Mouse (Mus musculus) limb, embryonic 14.5 days (tissue): ENCODE measurements around the gene Rbm33. TPM values are rescaled to one million over a fixed set of nuclear protein-coding genes. Genes with fewer than 3 reads are reported as not detected.

Experiments
- ATAC-seq: fragments of 200-750 bp; cut with Nextera tagmentation; 2 replicates; pipeline ENCODE4 v1.8.0; 2017; ENCODE audit warnings: low read depth, moderate number of reproducible peaks, moderate TSS enrichment; ENCODE audit not compliant: low FRiP score
- DNase-seq: peaks from one replicate; pipeline ENCODE4 v3.0.0-alpha.2; 2015; ENCODE audit warnings: low spot score
- H3K27ac ChIP-seq: fragments of 300-500 bp; sonication (generic); replicated peaks from 2 replicates; pipeline ENCODE4 v1.5.1; 2014; ENCODE audit warnings: low read depth, mild to moderate bottlenecking, low read length, moderate library complexity, mixed read lengths
- H3K27me3 ChIP-seq: fragments of 300-500 bp; sonication (generic); 2 replicates; pipeline ENCODE4 v1.6.1; 2014; ENCODE audit warnings: low read length, mixed read lengths; ENCODE audit not compliant: control insufficient read depth, insufficient read depth
- H3K36me3 ChIP-seq: fragments of 300-500 bp; sonication (generic); 2 replicates; pipeline ENCODE4 v1.6.1; 2014; ENCODE audit warnings: mild to moderate bottlenecking, low read length, moderate library complexity, mixed read lengths; ENCODE audit not compliant: control insufficient read depth, insufficient read depth
- H3K4me1 ChIP-seq: fragments of 300-500 bp; sonication (generic); 2 replicates; pipeline ENCODE4 v1.6.1; 2014; ENCODE audit warnings: antibody characterized with exemption, low read length, mixed read lengths; ENCODE audit not compliant: control insufficient read depth, insufficient read depth
- H3K4me2 ChIP-seq: fragments of 300-500 bp; sonication (generic); replicated peaks from 2 replicates; pipeline ENCODE4 v1.6.1; 2014; ENCODE audit warnings: low read depth, mild to moderate bottlenecking, low read length, moderate library complexity; ENCODE audit not compliant: severe bottlenecking
- H3K4me3 ChIP-seq: fragments of 300-500 bp; sonication (generic); replicated peaks from 2 replicates; pipeline ENCODE4 v1.5.1; 2014; ENCODE audit warnings: low read length
- H3K9ac ChIP-seq: fragments of 300-500 bp; sonication (generic); 2 replicates; pipeline ENCODE4 v1.6.1; 2014; ENCODE audit warnings: mild to moderate bottlenecking, low read depth, low read length, moderate library complexity; ENCODE audit not compliant: severe bottlenecking
- H3K9me3 ChIP-seq: fragments of 300-500 bp; sonication (generic); 2 replicates; pipeline ENCODE4 v1.6.1; 2016; ENCODE audit warnings: low read length; ENCODE audit not compliant: control insufficient read depth
- POLR2A ChIP-seq: fragments of 200-500 bp; IDR thresholded peaks from 2 replicates; pipeline ENCODE4 v1.8.0; 2012; ENCODE audit warnings: inconsistent platforms, mild to moderate bottlenecking, moderate library complexity, borderline replicate concordance; ENCODE audit not compliant: insufficient read depth, insufficient read length; ENCODE audit errors: extremely low read depth
- WGBS: fragments of 180-500 bp; shearing (Covaris S2); extraction: QIAGEN DNeasy Blood & Tissue Kit; methylation state at CpG from one replicate; pipeline ENCODE4 v1.1.7; 2014; 5-methylcytosine and 5-hydroxymethylcytosine counted together
- polyA plus RNA-seq, 2 experiments: library from polyadenylated mRNA; depleted of rRNA in 1 of 2; stranded (reverse) in 1 of 2; unstranded in 1 of 2; fragments of >200 nt; fragmentation: Nextera tagmentation in 1 of 2; extraction: Ambion mirVana in 1 of 2; gene quantifications; 2 replicates each; pipeline versions ENCODE4 v1.2.1 to v1.2.3; 2012 to 2014

Rbm33 gene
- polyA plus RNA-seq, 2 experiments, result 19.3 to 43.9 TPM

DNA sequence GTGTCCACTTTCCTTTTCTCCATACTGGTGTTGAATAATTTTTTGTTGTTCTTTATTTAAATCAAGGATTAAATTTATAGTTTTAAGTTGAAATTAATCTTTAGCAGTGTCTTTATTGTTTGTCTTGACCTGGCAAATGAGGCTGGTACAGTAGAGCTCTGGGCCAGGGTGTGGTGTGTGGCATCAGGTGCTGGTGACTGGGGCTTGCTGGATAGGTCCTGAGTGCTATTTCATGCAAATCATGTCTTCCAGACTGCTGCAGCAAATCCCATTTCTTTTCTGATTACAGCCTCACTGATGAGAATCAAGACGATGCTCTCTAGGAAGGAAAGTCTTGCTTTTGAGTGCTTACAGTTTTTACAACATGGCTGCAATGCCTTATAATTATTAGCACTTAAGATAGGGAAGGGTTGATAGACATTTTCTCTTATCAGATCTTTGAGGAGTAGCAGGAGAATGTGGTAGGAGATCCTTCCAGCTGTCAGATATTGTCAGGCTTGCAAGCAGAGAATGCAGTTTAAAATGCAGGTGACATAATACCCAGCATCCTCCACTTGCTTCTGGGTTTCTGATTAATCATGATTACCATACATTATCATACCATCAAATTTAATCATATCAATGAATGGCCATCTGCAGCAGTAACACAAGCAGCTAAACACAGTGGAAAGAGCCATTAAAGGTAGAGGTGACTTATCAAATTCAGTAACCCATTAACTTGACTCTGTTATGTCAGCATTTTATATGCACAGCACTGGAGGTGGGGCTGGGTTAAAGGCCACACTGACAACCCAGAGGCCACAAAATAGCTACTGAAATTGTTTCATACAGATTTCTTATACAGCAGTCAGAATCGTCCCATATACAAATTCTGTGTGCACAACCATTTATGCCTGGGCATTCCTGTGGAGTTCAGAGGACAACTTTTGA lies 56.8 kb downstream of the Rbm33 start:
- no peak for DNase-seq
- Histone ChIP-seq H3K4me3 (no peak overlapping the region), H3K27me3 (no peaks in the 10 kb centered on the region), H3K4me1 (no peaks in the 10 kb centered on the region), H3K36me3 (peaks cover 35% of the 10 kb centered on the region), H3K9me3 (no peaks in the 10 kb centered on the region), H3K9ac (no peak overlapping the region), H3K27ac (no peak overlapping the region), H3K4me2 (no peak overlapping the region)
- ATAC-seq, result no peak
- no peak for TF ChIP-seq POLR2A
- WGBS, result 91% methylated on average over 2 of the region's 2 CpGs

DNA sequence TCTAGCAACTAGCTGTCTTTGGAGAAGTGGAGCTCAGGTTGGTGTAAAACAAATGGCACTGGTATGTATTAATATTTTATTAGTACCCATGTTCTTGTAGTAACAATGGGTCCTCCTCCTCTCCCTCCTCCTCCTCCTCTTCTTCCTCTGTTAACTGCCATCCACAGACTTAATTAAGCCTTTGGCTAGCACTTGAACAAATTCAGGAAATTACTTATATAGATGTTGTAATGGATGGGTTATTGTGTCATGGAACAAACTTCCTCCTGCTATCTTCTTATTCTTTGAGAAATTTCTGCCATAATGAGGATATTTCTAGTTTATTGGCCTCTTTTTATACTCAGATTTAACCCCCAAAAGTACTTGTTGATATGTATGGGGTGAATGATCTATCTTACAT lies 60.4 kb downstream of the Rbm33 start:
- no peaks in the 10 kb centered on the region for H3K4me1 ChIP-seq
- H3K9me3 ChIP-seq, result no peaks in the 10 kb centered on the region
- no peaks in the 10 kb centered on the region for H3K27me3 ChIP-seq
- no peak overlapping the region for H3K4me3 ChIP-seq
- no peak for TF ChIP-seq POLR2A
- DNase-seq (no peak), ATAC-seq (no peak)
- no peak overlapping the region for H3K9ac ChIP-seq
- H3K36me3 ChIP-seq, result peaks cover 40% of the 10 kb centered on the region
- H3K4me2 ChIP-seq, result no peak overlapping the region
- no peak overlapping the region for H3K27ac ChIP-seq

DNA sequence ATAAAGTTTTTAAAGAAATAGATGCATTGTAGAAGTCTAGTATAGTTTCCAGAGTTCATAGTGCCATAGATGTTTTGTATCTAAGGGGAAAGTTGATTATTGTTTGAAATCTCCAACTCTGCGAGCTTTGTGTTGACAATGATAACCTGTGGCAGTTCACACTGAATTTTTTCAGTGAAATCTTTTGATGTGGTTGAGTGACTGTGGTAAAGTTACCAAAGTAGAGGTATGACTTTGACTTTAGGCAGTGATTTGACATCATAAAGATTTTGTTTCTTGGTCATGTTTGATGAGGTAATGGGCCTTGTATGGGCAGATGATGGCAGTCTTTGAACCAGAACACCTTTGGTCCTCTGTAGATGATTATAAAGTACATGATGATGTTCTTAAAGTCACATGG lies 65.4 kb downstream of the Rbm33 start:
- Histone ChIP-seq H3K4me3 (no peak overlapping the region), H3K27me3 (no peaks in the 10 kb centered on the region), H3K27ac (no peak overlapping the region), H3K4me2 (no peak overlapping the region), H3K4me1 (no peaks in the 10 kb centered on the region), H3K36me3 (peaks cover 49% of the 10 kb centered on the region), H3K9ac (no peak overlapping the region), H3K9me3 (no peaks in the 10 kb centered on the region)
- ATAC-seq (no peak), DNase-seq (no peak)
- TF ChIP-seq POLR2A, result no peak
- 93% methylated on average over 1 of the region's 1 CpGs for WGBS

DNA sequence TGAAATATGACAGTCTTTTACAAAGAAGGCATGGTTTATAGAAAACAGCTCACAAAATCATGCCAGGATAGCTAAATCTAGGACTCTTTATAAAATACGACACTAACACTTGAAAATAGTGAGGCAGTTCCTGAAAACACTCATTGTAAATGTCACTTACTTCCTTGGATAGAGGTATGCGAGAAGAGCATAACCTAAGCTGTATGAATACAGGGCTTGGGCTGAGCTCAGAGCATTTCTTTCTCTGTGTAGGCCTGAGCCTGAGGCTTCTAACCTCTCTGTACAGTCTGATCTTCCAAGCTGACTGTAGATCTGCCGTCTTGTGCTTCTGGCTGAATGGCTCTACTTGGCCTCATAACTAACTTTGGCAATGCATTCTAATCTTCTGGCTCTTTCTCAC lies 69.9 kb downstream of the Rbm33 start:
- TF ChIP-seq POLR2A, result no peak
- peaks cover 66% of the 10 kb centered on the region for H3K36me3 ChIP-seq
- 83% methylated on average over 3 of the region's 3 CpGs for WGBS

DNA sequence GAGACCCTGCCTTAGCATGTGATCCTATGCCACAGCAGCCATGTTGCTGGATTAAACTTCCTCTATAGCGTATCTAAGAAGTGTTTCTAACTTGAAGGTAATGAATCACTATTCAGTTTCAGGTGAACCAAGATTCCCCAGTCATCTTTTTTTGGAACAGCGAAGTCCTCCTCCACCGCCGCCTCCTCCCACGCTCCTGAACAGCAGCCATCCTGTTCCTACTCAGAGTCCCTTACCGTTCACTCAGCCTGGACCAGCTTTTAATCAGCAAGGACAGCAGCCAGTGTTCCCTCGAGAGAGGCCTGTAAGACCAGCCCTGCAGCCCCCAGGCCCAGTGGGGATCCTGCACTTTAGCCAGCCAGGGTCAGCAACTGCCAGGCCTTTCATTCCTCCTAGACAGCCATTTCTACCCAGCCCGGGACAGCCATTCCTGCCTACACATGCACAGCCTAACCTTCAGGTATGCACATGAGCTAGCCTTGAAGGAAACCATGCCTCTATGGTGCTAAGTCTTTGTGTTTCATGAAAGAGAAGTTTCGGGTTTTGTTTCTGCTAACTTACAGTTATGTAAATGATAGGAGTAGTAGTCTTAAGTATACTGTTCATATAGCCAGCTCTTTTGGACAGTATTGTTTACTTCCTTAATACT lies 70.7 kb downstream of the Rbm33 start:
- Histone ChIP-seq H3K4me3 (no peak overlapping the region), H3K4me2 (no peak overlapping the region), H3K9me3 (no peaks in the 10 kb centered on the region), H3K4me1 (no peaks in the 10 kb centered on the region), H3K9ac (no peak overlapping the region), H3K27me3 (no peaks in the 10 kb centered on the region), H3K27ac (no peak overlapping the region), H3K36me3 (peaks cover 63% of the 10 kb centered on the region)
- no peak for ATAC-seq
- TF ChIP-seq POLR2A, result no peak
- 88% methylated on average over 9 of the region's 9 CpGs for WGBS
- no peak for DNase-seq

More for the DNA sequence above, 69.9 kb downstream of the Rbm33 start:
- H3K9ac ChIP-seq, result no peak overlapping the region
- H3K4me3 ChIP-seq, result no peak overlapping the region
- no peak for ATAC-seq
- no peaks in the 10 kb centered on the region for H3K27me3 ChIP-seq
- H3K4me2 ChIP-seq, result no peak overlapping the region
- no peaks in the 10 kb centered on the region for H3K9me3 ChIP-seq
- DNase-seq, result no peak
- H3K27ac ChIP-seq, result no peak overlapping the region
- no peaks in the 10 kb centered on the region for H3K4me1 ChIP-seq
